Mouse (Mus musculus): ENCODE measurements at regions not wholly inside any gene's neighbourhood (a gene's known extent, or its start where the extent isn't known, plus 50 kb on each side); places are given as distances from the start of the nearest gene placed in this dataset.

GRCm38 (mm10) chr9:47935957-47936457, 225.8 kb upstream of the Nxpe4 start:
- TF ChIP-seq CTCF (IDR thresholded peaks at IDR 0.05; ENCODE audit: low read depth) (no peak), EP300 (IDR thresholded peaks at IDR 0.05; ENCODE audit: low read depth) (no peak)

All from liver, postnatal 0 days (tissue).